Mouse (Mus musculus) CH12.LX (cell line): ENCODE results near the gene Asphd1. TPM values are rescaled to one million over a fixed set of nuclear protein-coding genes. Genes with fewer than 3 reads are reported as not detected.
"Not testable (repeated sequence)": the region's sequence is repeated elsewhere in the genome, so short reads cannot be mapped to it uniquely, and the experiment has no call there.

Experiments used
- DNase-seq: peaks from one replicate; pipeline ENCODE4 v3.0.0-alpha.2; 2013; ENCODE audit errors: extremely low read depth
- H3K27ac ChIP-seq: 2 replicates; pipeline ENCODE4 v1.5.1; 2012; ENCODE audit warnings: low read depth, mild to moderate bottlenecking, control low read depth, moderate library complexity; ENCODE audit not compliant: insufficient read depth
- H3K27me3 ChIP-seq: replicated peaks from 2 replicates; pipeline ENCODE3; 2012; ENCODE audit warnings: inconsistent platforms
- H3K36me3 ChIP-seq, 2 experiments: replicated peaks in 1 of 2; 2 replicates each; pipeline versions ENCODE3 to v1.6.1; 2012; ENCODE audit warnings: inconsistent platforms in 1 of 2, low read length in 1 of 2, mild to moderate bottlenecking in 1 of 2, mixed read lengths in 1 of 2, moderate library complexity in 1 of 2; ENCODE audit not compliant: control insufficient read depth in 1 of 2, insufficient read depth in 1 of 2
- H3K4me1 ChIP-seq, 2 experiments: 2 replicates each; pipeline ENCODE4 v1.6.1; 2012; ENCODE audit warnings: inconsistent platforms in 1 of 2, moderate library complexity in 1 of 2; ENCODE audit not compliant: insufficient read depth in 2 of 2, control insufficient read depth in 1 of 2
- H3K4me2 ChIP-seq: 2 replicates; pipeline ENCODE4 v1.6.1; 2012; ENCODE audit warnings: low read depth, mild to moderate bottlenecking, control low read depth; ENCODE audit not compliant: poor library complexity, insufficient read depth, severe bottlenecking
- H3K4me3 ChIP-seq, 3 experiments: fragments of 150-350 bp in 1 of 3; sonication (generic) in 1 of 3; replicated peaks in 1 of 3; 2 replicates each; pipeline versions ENCODE3 to v1.5.1; 2011 to 2012; ENCODE audit warnings: low read depth in 2 of 3, low read length in 2 of 3, mild to moderate bottlenecking in 2 of 3, moderate library complexity in 2 of 3, control low read depth in 1 of 3, improper control_type of control experiment in 1 of 3, inconsistent platforms in 1 of 3, mixed read lengths in 1 of 3; ENCODE audit not compliant: poor library complexity in 1 of 3
- H3K79me2 ChIP-seq: replicated peaks from 2 replicates; pipeline ENCODE4 v1.6.1; 2012; ENCODE audit warnings: mild to moderate bottlenecking, moderate library complexity; ENCODE audit not compliant: control insufficient read depth, poor library complexity, insufficient read depth, severe bottlenecking; ENCODE audit errors: extremely low read depth
- H3K9ac ChIP-seq: 2 replicates; pipeline ENCODE4 v1.6.1; 2012; ENCODE audit warnings: low read depth, mild to moderate bottlenecking, control low read depth, moderate library complexity; ENCODE audit not compliant: insufficient read depth
- H3K9me3 ChIP-seq: replicated peaks from 2 replicates; pipeline ENCODE3; 2012; ENCODE audit warnings: low read length, inconsistent platforms, mixed read lengths
- CHD1 ChIP-seq: IDR thresholded peaks from 2 replicates; pipeline ENCODE4 v1.6.1; 2012; ENCODE audit warnings: low read depth, low read length, improper control_type of control experiment, inconsistent platforms
- E2F4 ChIP-seq: IDR thresholded peaks from 2 replicates; pipeline ENCODE4 v1.6.1; 2011; ENCODE audit warnings: low read depth, low read length, improper control_type of control experiment; ENCODE audit not compliant: insufficient replicate concordance
- ELF1 ChIP-seq: IDR thresholded peaks from 2 replicates; pipeline ENCODE4 v1.6.1; 2014; ENCODE audit warnings: low read depth, mild to moderate bottlenecking, inconsistent platforms, low read length, improper control_type of control experiment
- GABPA ChIP-seq: IDR thresholded peaks from 2 replicates; pipeline ENCODE4 v1.6.1; 2012; ENCODE audit warnings: low read depth, low read length, improper control_type of control experiment, inconsistent platforms; ENCODE audit not compliant: insufficient replicate concordance
- JUN ChIP-seq: IDR thresholded peaks from 2 replicates; pipeline ENCODE4 v1.6.1; 2011; ENCODE audit warnings: low read depth, mild to moderate bottlenecking, low read length, improper control_type of control experiment, moderate library complexity; ENCODE audit not compliant: insufficient read depth
- KAT2A ChIP-seq: IDR thresholded peaks from 2 replicates; pipeline ENCODE4 v1.6.1; 2012; ENCODE audit warnings: low read length, improper control_type of control experiment, inconsistent platforms; ENCODE audit not compliant: insufficient replicate concordance
- MAFK ChIP-seq: IDR thresholded peaks from 2 replicates; pipeline ENCODE4 v1.6.1; 2011; ENCODE audit warnings: low read length, improper control_type of control experiment; ENCODE audit not compliant: insufficient replicate concordance
- MEF2A ChIP-seq: IDR thresholded peaks from 2 replicates; pipeline ENCODE4 v1.6.1; 2014; ENCODE audit warnings: low read depth, mild to moderate bottlenecking, inconsistent platforms, low read length, improper control_type of control experiment, borderline replicate concordance
- MXI1 ChIP-seq: IDR thresholded peaks from 2 replicates; pipeline ENCODE4 v1.6.1; 2011; ENCODE audit warnings: mild to moderate bottlenecking, low read depth, low read length, improper control_type of control experiment
- MYC ChIP-seq: IDR thresholded peaks from 2 replicates; pipeline ENCODE4 v1.6.1; 2011; ENCODE audit warnings: low read depth, mild to moderate bottlenecking, improper control_type of control experiment, low read length
- NELFE ChIP-seq: IDR thresholded peaks from 2 replicates; pipeline ENCODE4 v1.6.1; 2011; ENCODE audit warnings: low read depth, low read length, improper control_type of control experiment
- NRF1 ChIP-seq: IDR thresholded peaks from 2 replicates; pipeline ENCODE4 v1.6.1; 2014; ENCODE audit warnings: low read depth, mild to moderate bottlenecking, inconsistent platforms, low read length, improper control_type of control experiment, moderate library complexity
- PAX5 ChIP-seq: IDR thresholded peaks from 2 replicates; pipeline ENCODE4 v1.6.1; 2012; ENCODE audit warnings: low read length, inconsistent platforms, mixed read lengths
- RCOR1 ChIP-seq: conservative IDR thresholded peaks from 2 replicates; pipeline ENCODE4 v1.6.1; 2012; ENCODE audit warnings: low read depth, mild to moderate bottlenecking, inconsistent platforms, low read length, improper control_type of control experiment
- SIN3A ChIP-seq: IDR thresholded peaks from 2 replicates; pipeline ENCODE4 v1.6.1; 2012; ENCODE audit warnings: low read length, improper control_type of control experiment, inconsistent platforms
- SMC3 ChIP-seq: IDR thresholded peaks from 2 replicates; pipeline ENCODE4 v1.6.1; 2011; ENCODE audit warnings: low read depth, low read length, improper control_type of control experiment
- TBP ChIP-seq: conservative IDR thresholded peaks from 2 replicates; pipeline ENCODE4 v1.6.1; 2011; ENCODE audit warnings: low read depth, low read length, improper control_type of control experiment
- TCF12 ChIP-seq: IDR thresholded peaks from 2 replicates; pipeline ENCODE4 v1.6.1; 2014; ENCODE audit warnings: low read depth, mild to moderate bottlenecking, inconsistent platforms, low read length, improper control_type of control experiment
- ZKSCAN1 ChIP-seq: IDR thresholded peaks from 2 replicates; pipeline ENCODE4 v1.6.1; 2012; ENCODE audit warnings: low read depth, inconsistent platforms, low read length, improper control_type of control experiment, borderline replicate concordance
- dilution Hi-C: fragments of 300-500 bp; cut with MboI; formaldehyde crosslinking; loops from 2 replicates; pipeline ENCODE4 v1.14.3; 2020; ENCODE audit warnings: low sequenced_read_pairs; ENCODE audit not compliant: extremely low pct_unique_long_range_greater_than_20kb, extremely low pct_ligation_motif_present
- in situ Hi-C: fragments of 300-500 bp; cut with MboI; formaldehyde crosslinking; loops from 3 replicates; pipeline ENCODE4 v1.14.3; 2019; ENCODE audit warnings: low sequenced_read_pairs, low pct_ligation_motif_present, low pct_unique_long_range_greater_than_20kb, mixed read lengths
- polyA plus RNA-seq: library from polyadenylated mRNA; unstranded; fragments of >175 nt; gene quantifications from 2 replicates; pipeline ENCODE4 v1.2.1, GENCODE M21; 2012; ENCODE audit warnings: low read depth; ENCODE audit not compliant: insufficient read length
- total RNA-seq, 2 experiments: library from RNA; depleted of rRNA; stranded (reverse); fragments of 300-350 nt in 1 of 2; fragments of >200 nt in 1 of 2; gene quantifications; 2 replicates each; pipeline ENCODE4 v1.2.3; 2012 to 2014

The Asphd1 gene
- total and polyA plus RNA-seq, 3 experiments: 0.08 to 1.8 TPM; not detected in 1

GRCm38 (mm10) chr7:126919973-126920372 lies 29.4 kb downstream of the Asphd1 start:
- in situ Hi-C loops (no loop called here), dilution Hi-C loops (no loop called here)
- Histone ChIP-seq H3K27ac (no peak overlapping the region), H3K4me3 (no peak overlapping the region), H3K4me2 (no peak overlapping the region), H3K9ac (no peak overlapping the region), H3K79me2 (no peaks in the 10 kb centered on the region), H3K27me3 (no peaks in the 10 kb centered on the region), H3K9me3 (no peaks in the 10 kb centered on the region), H3K4me1 (no peaks in the 10 kb centered on the region), H3K36me3 (no peaks in the 10 kb centered on the region)
- DNase-seq: no peak
- peak; percentile 86 for TF ChIP-seq MAFK
- no peak for TF ChIP-seq NRF1

- H3K36me3 ChIP-seq, dilution Hi-C loops, DNase-seq, H3K4me3 ChIP-seq, H3K4me2 ChIP-seq, H3K27me3 ChIP-seq, H3K9me3 ChIP-seq, H3K4me1 ChIP-seq, H3K79me2 ChIP-seq, H3K9ac ChIP-seq, in situ Hi-C loops, H3K27ac ChIP-seq: not testable (repeated sequence)
Observed at GRCm38 (mm10) chr7:126918356-126918755, 31.0 kb downstream of the Asphd1 start.

- dilution Hi-C loops (no loop called here), in situ Hi-C loops (no loop called here)
- DNase-seq: no peak
- Histone ChIP-seq H3K9me3 (no peaks in the 10 kb centered on the region), H3K4me3 (no peak overlapping the region), H3K27me3 (no peaks in the 10 kb centered on the region), H3K27ac (no peak overlapping the region)
- TF ChIP-seq PAX5: no peak
- TF ChIP-seq GABPA: no peak
- TF ChIP-seq JUN: no peak
- no peak for TF ChIP-seq NRF1
- no peak for TF ChIP-seq KAT2A
- no peak for TF ChIP-seq CHD1
- no peak for TF ChIP-seq ELF1
- TF ChIP-seq TBP: no peak
- TF ChIP-seq ZKSCAN1: no peak
- TF ChIP-seq NELFE: no peak
- TF ChIP-seq MXI1: no peak
- no peak for TF ChIP-seq TCF12
- TF ChIP-seq MYC: no peak
- no peak for TF ChIP-seq RCOR1
- TF ChIP-seq E2F4: no peak
- TF ChIP-seq SIN3A: no peak
- TF ChIP-seq MEF2A: no peak
- TF ChIP-seq SMC3: no peak
- TF ChIP-seq, all 38 proteins: peak for 0
- Histone ChIP-seq H3K9ac (no peak overlapping the region), H3K79me2 (no peaks in the 10 kb centered on the region), H3K36me3 (no peaks in the 10 kb centered on the region), H3K4me1 (peaks cover 0 to 9% of the 10 kb centered on the region in 2 experiments; a peak in 2 of 4 replicates), H3K4me2 (no peak overlapping the region)
Observed at GRCm38 (mm10) chr7:126914844-126915243, 34.5 kb downstream of the Asphd1 start.
